Mouse (Mus musculus) E14TG2a.4 (cell line): ENCODE measurements around the gene Il25.

Experiments used
- CTCF ChIP-seq: conservative IDR thresholded peaks from 2 replicates; pipeline ENCODE4 v1.5.1; 2014; ENCODE audit warnings: low read length
- NANOG ChIP-seq: IDR thresholded peaks from 2 replicates; pipeline ENCODE4 v1.6.1; 2014; ENCODE audit warnings: borderline replicate concordance, low read length, mixed read lengths

GRCm38 (mm10) chr14:54912109-54912850 is 20.2 kb upstream of the Il25 start:
- TF ChIP-seq CTCF (no peak), NANOG (no peak)
